Mouse (Mus musculus): ENCODE data around the gene Spag16. TPM values are rescaled to one million over a fixed set of nuclear protein-coding genes. Genes with fewer than 3 reads are reported as not detected.

The Spag16 gene
- total and polyA plus RNA-seq, 3 experiments: not detected

DNA sequence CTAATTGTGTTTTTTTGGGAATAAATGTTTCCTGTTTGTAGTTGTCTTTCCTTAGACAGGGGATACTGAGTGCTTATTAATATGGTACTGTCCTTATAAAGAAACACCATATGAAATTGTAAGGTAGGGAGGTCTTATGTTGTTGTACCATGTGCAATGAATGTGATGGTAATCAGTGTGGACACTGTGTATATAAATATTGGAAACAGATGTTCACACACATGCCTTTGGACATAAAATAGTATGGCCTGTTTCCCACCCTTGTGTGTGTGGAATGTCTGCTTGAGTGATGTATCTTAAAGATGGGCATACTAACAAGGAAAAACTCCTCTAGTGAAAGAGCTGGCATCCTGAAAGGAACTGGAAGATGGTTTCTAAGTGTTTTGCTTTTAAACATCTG, 692.1 kb downstream of the Spag16 start:
- Histone ChIP-seq H3K4me1 (ENCODE audit: control insufficient read depth in 1 of 2, insufficient read depth in 2 of 2) (no peaks in the 10 kb centered on the region), H3K36me3 (replicated peaks in 1 of 2; ENCODE audit: control insufficient read depth in 1 of 2, insufficient read depth in 1 of 2, low read length in 1 of 2) (no peaks in the 10 kb centered on the region), H3K27me3 (replicated peaks) (no peaks in the 10 kb centered on the region), H3K9me3 (replicated peaks; ENCODE audit: low read length) (no peaks in the 10 kb centered on the region), H3K79me2 (replicated peaks; ENCODE audit: control insufficient read depth, extremely low read depth, insufficient read depth, poor library complexity, severe bottlenecking) (no peaks in the 10 kb centered on the region), H3K27ac (ENCODE audit: insufficient read depth, low read depth) (no peak overlapping the region), H3K4me3 (replicated peaks in 1 of 3; ENCODE audit: low read depth in 2 of 3, low read length in 2 of 3, poor library complexity in 1 of 3) (no peak overlapping the region), H3K4me2 (ENCODE audit: insufficient read depth, low read depth, poor library complexity, severe bottlenecking) (no peak overlapping the region), H3K9ac (ENCODE audit: insufficient read depth, low read depth) (no peak overlapping the region)
- no peak for DNase-seq (ENCODE audit: extremely low read depth)
- in situ Hi-C loops (cut with MboI; ENCODE audit: low pct_ligation_motif_present, low pct_unique_long_range_greater_than_20kb, low sequenced_read_pairs) (no loop called here), dilution Hi-C loops (cut with MboI; ENCODE audit: extremely low pct_ligation_motif_present, extremely low pct_unique_long_range_greater_than_20kb, low sequenced_read_pairs) (no loop called here)
- TF ChIP-seq PAX5 (IDR thresholded peaks at IDR 0.05; ENCODE audit: low read length) (no peak), UBTF (IDR thresholded peaks at IDR 0.05; ENCODE audit: low read depth, low read length) (no peak), JUN (IDR thresholded peaks at IDR 0.05; ENCODE audit: insufficient read depth, low read depth, low read length) (no peak), GABPA (IDR thresholded peaks at IDR 0.05; ENCODE audit: insufficient replicate concordance, low read depth, low read length) (no peak), ELF1 (IDR thresholded peaks at IDR 0.05; ENCODE audit: low read depth, low read length) (no peak), POLR2AphosphoS2 (IDR thresholded peaks at IDR 0.05; ENCODE audit: low read depth, low read length) (no peak), ZMIZ1 (IDR thresholded peaks at IDR 0.05; ENCODE audit: low read depth, low read length) (no peak)

DNA sequence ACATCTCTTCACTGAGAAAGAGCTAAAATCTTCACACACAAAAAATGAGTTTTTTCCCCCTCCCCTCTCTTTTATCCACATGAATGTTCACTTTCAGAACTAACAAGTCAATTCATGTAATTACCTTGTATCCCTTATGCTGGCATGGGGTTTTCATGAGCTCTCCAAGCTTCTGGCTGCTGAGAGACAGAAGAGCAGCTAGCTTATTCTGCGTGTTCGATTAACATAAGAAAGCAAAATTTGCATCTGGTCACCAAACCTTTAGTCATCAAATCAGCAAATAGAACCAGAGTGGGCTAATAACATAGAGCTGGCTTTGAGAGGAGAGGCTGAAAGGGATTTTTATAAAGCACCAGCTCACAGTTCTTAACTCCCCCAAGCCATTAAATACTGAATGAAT, 700.4 kb downstream of the Spag16 start:
- H3K79me2 ChIP-seq (replicated peaks; ENCODE audit: control insufficient read depth, extremely low read depth, insufficient read depth, poor library complexity, severe bottlenecking): no peaks in the 10 kb centered on the region
- no peak overlapping the region for H3K27ac ChIP-seq (ENCODE audit: insufficient read depth, low read depth)
- no peak overlapping the region for H3K4me2 ChIP-seq (ENCODE audit: insufficient read depth, low read depth, poor library complexity, severe bottlenecking)
- DNase-seq (ENCODE audit: extremely low read depth): no peak
- H3K27me3 ChIP-seq (replicated peaks): no peaks in the 10 kb centered on the region
- dilution Hi-C loops (cut with MboI; ENCODE audit: extremely low pct_ligation_motif_present, extremely low pct_unique_long_range_greater_than_20kb, low sequenced_read_pairs): no loop called here
- H3K9me3 ChIP-seq (replicated peaks; ENCODE audit: low read length): no peaks in the 10 kb centered on the region
- H3K36me3 ChIP-seq (replicated peaks in 1 of 2; ENCODE audit: control insufficient read depth in 1 of 2, insufficient read depth in 1 of 2, low read length in 1 of 2): no peaks in the 10 kb centered on the region
- H3K9ac ChIP-seq (ENCODE audit: insufficient read depth, low read depth): no peak overlapping the region
- H3K4me1 ChIP-seq (ENCODE audit: control insufficient read depth in 1 of 2, insufficient read depth in 2 of 2): no peaks in the 10 kb centered on the region
- no peak for TF ChIP-seq USF1 (IDR thresholded peaks at IDR 0.05; ENCODE audit: low read depth, low read length)
- TF ChIP-seq JUN (IDR thresholded peaks at IDR 0.05; ENCODE audit: insufficient read depth, low read depth, low read length): no peak
- TF ChIP-seq POLR2AphosphoS2 (IDR thresholded peaks at IDR 0.05; ENCODE audit: low read depth, low read length): no peak
- no peak for TF ChIP-seq USF2 (conservative IDR thresholded peaks at IDR 0.05; ENCODE audit: low read depth, low read length)
- TF ChIP-seq MEF2A (IDR thresholded peaks at IDR 0.05; ENCODE audit: borderline replicate concordance, low read depth, low read length): no peak
- no peak for TF ChIP-seq TCF12 (IDR thresholded peaks at IDR 0.05; ENCODE audit: low read depth, low read length)
- TF ChIP-seq NELFE (IDR thresholded peaks at IDR 0.05; ENCODE audit: low read depth, low read length): no peak
- TF ChIP-seq ZMIZ1 (IDR thresholded peaks at IDR 0.05; ENCODE audit: low read depth, low read length): no peak
- no peak for TF ChIP-seq CHD2 (IDR thresholded peaks at IDR 0.05; ENCODE audit: low read length)
- TF ChIP-seq HCFC1 (IDR thresholded peaks at IDR 0.05; ENCODE audit: low read depth, low read length): no peak
- TF ChIP-seq RAD21 (IDR thresholded peaks at IDR 0.05; ENCODE audit: low read depth, low read length): no peak
- no peak for TF ChIP-seq JUND (conservative IDR thresholded peaks at IDR 0.05; ENCODE audit: low read depth, low read length)
- TF ChIP-seq SIN3A (IDR thresholded peaks at IDR 0.05; ENCODE audit: low read length): no peak
- H3K4me3 ChIP-seq (replicated peaks in 1 of 3; ENCODE audit: low read depth in 2 of 3, low read length in 2 of 3, poor library complexity in 1 of 3): no peak overlapping the region
- in situ Hi-C loops (cut with MboI; ENCODE audit: low pct_ligation_motif_present, low pct_unique_long_range_greater_than_20kb, low sequenced_read_pairs): no loop called here

Data from CH12.LX (cell line).